Mouse (Mus musculus) heart, postnatal 25 days (tissue): ENCODE measurements around the gene Syn3. TPM values are rescaled to one million over a fixed set of nuclear protein-coding genes. Genes with fewer than 3 reads are reported as not detected.
"Not testable (repeated sequence)": the region's sequence is repeated elsewhere in the genome, so short reads cannot be mapped to it uniquely, and the experiment has no call there.

ENCODE experiments used
- DNase-seq: peaks from one replicate; pipeline ENCODE4 v3.0.0; 2022; ENCODE audit warnings: low spot score
- intact Hi-C: fragments of 180-260 bp; cut with DNase I; formaldehyde crosslinking; loops from one replicate; pipeline ENCODE4 v1.15.1; 2025
- total RNA-seq, 2 experiments: library from RNA; stranded (reverse); gene quantifications; 2 replicates each; pipeline ENCODE4 v1.2.3; 2021

The Syn3 gene
- under 1 TPM; 0.44 to 0.53 TPM for total RNA-seq

DNA sequence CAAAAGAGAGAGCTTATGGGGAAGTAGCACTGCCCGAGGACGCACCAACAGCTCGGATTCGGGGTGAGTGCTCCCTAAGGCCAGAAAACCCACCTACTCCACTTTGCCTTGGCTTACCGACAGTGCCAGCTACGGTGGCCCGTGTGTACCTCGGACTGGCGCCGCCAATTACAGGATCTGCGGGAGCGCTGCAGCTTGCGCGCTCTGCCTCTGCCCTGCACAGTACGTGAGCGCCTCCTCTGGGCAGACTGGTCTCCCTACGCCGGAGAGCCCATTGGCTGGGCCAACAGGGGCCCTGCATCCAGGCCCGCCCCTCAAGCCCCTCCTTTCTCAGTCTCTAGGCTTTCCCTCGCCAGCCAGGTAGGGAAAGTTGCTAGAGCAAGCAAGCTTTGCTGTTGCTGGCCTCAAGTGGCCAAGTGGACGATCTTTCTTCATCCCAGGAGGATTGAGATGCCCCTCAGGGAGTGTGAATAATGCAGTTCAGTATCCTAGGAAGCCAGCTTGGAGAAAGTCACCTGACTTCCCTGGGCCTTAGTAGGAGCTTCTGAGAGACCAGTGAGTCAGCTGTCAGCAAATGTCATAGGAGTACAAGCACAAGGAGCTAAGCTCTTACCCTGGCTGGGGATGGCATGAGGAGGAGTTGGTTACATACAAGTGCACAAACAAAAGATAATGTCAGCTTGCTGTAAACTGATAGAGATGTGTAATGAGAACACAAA is at the start of gene Syn3:
Syn3 (minus strand) TSS at position 224 of the 719 bp plus-strand sequence.
- DNase-seq: peak; percentile 61
- intact Hi-C loops: no loop called here

- intact Hi-C loops, DNase-seq: not testable (repeated sequence)
These were observed 27.7 kb upstream of the Syn3 start for GRCm38 (mm10) chr10:86526357-86526874.

- intact Hi-C loops: no loop called here
- no peak for DNase-seq
These were observed 15.1 kb upstream of the Syn3 start for GRCm38 (mm10) chr10:86513801-86514200.

- intact Hi-C loops: no loop called here
- no peak for DNase-seq
These were observed 12.2 kb upstream of the Syn3 start for GRCm38 (mm10) chr10:86510941-86511340.

DNA sequence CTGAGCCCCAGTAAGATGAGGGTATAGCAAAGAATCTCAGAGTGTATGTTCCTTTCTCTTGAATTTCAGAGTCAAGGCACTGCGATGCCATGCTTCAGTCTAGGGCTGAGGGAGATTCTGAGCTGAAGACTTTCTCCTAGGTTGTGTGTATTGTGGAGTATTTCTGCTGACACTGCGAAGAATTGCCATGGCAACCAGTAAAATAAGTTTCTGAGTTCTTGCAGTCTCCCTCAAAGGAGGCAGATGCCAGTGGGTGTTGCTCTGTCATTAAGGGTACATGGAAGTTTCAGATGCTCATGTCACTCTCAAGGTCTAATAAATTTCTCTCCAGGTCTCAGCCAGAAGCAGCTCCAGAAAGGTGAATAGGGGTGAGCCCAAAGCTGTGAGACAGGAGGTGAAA is 3.4 kb upstream of the Syn3 start:
- no peak for DNase-seq
- intact Hi-C loops: no loop called here

GRCm38 (mm10) chr10:86498051-86498672 is 534 bp downstream of the Syn3 start:
- DNase-seq: no peak
- intact Hi-C loops: no loop called here

DNA sequence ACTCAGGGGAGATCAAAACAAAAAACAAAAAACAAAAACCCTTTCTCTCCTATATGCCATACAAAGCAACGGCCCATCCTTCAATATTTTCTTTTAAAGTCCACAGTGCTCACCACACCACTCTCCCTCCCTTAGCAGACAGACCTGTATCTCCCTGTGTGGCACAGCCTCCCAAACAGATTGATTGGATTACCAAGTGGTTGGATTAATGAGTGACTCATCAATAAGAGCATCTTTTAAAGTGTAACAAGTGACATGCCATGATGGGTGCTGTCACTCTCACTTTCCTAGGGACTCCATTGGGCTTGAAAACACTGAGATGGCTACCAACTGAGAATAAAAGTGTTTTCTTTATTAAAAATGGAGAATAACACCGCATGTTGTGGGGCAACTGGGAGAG is 2.8 kb downstream of the Syn3 start:
- intact Hi-C loops: no loop called here
- no peak for DNase-seq

GRCm38 (mm10) chr10:86493140-86493539 is 5.6 kb downstream of the Syn3 start:
- DNase-seq: no peak
- intact Hi-C loops: no loop called here

DNA sequence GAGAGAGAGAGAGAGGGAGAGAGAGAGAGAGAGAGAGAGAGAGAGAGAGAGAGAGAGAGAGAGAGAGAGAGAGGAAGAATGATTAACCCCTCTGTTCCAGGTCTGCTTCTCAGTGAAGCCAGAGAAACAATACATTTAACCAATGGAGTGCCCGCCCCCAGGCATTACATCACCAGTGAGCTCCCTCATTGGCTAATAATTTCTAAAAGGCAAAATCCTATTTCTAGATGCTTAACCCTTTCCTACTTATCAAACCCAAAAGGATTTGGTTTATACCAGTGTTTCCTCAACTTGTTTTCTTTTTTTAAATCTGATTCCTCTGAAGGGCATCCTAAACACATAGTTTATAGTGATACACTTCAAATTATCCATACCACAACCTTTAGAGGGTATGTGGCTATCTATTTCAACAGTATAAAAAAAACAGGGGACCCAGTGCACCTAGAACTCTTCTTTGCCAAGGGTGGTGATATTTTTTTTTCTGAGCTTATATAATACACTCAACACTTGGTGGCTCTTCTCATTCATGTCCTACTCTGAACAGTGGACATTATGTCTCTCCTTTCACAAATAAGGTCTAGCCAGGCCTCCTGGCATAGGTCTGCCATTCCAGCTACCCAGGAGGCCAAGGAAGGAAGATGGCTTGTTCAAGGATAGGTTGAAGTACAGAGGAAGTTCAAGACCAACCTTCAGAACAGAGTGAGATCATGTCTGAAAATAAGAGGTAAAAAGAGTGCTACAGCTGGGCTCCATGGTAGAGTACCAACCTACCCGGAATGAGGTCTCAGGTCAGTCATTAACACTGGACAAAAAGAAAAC is 6.4 kb downstream of the Syn3 start:
- intact Hi-C loops: no loop called here

DNA sequence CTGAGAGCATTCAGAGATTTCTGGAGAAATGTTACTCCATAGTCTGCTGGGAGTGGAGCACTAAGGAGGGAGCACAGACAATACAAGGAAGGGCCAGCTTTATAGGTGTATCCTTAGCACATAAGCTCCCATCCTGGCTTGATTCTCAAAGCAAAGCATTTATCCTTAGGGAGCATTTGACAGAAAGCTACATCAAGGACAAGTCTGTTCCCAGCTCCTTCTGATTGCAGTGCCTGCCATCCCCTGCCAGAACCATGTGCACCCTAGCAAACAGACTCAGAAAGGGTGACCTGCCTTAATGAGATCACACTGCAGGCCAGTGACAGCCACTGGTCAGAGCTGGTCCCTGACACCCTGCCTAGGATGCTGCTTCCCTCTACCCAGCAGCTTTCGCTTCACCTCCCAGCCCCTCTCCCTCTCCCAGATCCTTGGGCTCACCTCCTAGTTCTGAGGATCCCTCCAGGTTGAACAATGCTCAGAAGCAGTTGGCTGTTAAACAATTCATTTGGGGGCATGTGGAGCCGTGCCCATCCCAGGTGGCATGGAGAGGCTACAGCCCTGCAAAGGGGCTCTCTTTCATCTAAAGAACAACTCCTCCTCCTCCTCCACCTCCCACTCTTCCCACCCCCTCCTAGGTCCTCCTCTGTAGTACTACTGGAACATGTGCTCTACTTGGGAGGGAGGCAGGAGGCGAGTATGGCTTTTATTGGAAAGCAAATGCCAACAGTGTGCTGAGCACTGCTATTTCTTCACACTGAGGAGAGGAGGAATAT is 7.2 kb downstream of the Syn3 start:
- intact Hi-C loops: no loop called here

More for the DNA sequence above, 6.4 kb downstream of the Syn3 start:
- DNase-seq: no peak

DNA sequence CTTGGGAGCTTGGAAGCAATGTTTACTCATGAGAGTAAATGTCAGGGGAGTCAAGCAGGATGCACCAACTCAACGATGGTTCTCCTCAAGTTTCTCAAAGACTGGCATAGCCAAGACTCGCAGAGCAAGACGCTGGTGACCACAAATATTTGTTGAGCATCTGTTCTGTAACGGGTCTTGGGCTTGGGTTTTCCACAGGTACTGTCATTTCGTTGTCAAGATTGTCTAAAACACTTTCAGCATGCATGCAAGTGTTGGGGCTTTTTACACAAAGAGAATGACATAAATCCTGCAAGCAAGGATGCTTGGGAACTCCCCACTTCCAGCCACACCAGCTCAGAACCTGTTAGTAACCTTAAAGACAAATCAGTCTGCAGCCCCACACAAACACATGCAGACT is 10.2 kb downstream of the Syn3 start:
- intact Hi-C loops: no loop called here
- no peak for DNase-seq

More for the DNA sequence above, 7.2 kb downstream of the Syn3 start:
- DNase-seq: no peak

DNA sequence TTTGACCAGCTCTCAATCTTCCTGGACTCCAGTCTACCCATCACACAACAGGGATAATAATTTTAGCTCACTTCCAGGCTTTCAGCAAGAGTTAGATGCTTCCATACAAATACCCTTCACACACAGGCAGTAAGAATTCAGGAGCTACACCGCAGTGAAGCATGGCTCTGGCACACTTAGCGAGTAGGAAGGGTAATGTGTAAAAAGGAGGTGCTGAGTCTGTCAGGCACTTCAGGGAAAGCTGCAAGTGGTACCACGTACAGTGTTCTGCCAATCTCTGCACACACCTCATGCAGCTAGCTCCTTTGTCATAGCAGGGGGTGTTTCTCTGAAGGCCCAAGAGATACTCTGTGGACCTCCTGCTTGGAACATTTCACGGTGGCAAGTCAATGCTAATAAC is 12.7 kb downstream of the Syn3 start:
- intact Hi-C loops: no loop called here
- no peak for DNase-seq

DNA sequence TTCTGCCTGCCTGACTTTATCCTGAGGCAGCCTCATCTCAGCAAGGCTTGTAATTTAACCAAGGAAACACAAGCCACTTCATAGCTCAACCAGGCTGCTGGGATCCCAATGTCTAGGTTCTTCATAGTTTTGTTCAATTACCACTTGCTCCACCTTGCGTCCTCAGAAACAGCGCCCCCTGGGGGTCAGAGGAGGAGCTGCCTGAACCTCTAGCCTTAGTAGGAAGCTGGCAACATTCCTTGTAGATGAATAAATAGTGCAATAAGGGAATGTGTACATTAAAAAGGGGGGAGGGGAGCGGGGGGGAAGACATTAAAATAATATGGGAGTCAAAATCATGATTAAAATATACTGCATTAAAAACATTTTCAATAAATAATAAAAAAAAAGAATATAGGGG is 14.7 kb downstream of the Syn3 start:
- intact Hi-C loops: no loop called here
- DNase-seq: no peak

- intact Hi-C loops: no loop called here
- DNase-seq: no peak
These were observed 16.2 kb downstream of the Syn3 start for GRCm38 (mm10) chr10:86482496-86482895.

DNA sequence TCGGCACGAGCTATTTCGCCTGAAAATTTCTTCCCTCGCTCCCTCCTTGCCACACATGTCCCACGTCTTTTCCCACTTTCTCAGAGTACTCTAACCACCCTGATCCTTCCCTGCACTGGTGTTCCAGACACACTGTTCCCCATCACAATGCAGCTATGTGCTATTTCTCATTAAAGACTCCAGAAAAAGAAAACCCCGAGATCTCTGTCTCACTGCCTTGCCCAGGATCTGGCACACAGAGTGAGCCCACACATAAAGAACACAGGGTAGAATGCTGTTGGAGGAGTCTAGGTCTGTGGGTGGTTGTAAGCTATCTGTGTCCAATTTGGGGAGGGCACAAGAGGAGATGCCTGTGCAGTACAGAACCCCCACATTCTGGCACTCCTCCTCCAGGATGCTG is 18.0 kb downstream of the Syn3 start:
- intact Hi-C loops: no loop called here
- no peak for DNase-seq

- intact Hi-C loops: no loop called here
These were observed 19.0 kb downstream of the Syn3 start for GRCm38 (mm10) chr10:86479718-86480121.

DNA sequence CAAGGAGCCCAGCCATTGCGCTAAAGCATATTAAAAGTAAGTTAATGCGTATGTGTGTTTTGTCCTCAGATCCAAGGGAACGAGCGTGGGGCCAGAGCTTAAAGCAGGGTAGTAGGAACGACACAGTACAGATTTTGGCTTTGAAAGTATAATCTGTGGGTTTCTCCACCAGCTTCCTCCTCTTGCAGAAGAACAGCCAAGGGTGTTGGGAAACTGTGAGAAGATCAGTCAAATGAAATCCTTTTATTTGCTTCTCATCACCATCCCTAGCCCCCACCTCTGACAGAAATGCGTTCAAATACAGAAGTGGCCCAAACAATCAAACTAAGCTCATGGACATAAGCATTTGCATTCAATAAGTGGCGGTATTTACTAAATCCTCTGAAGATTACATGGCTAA is 22.0 kb downstream of the Syn3 start:
- intact Hi-C loops: no loop called here
- no peak for DNase-seq

More at GRCm38 (mm10) chr10:86479718-86480121, 19.0 kb downstream of the Syn3 start:
- no peak for DNase-seq

DNA sequence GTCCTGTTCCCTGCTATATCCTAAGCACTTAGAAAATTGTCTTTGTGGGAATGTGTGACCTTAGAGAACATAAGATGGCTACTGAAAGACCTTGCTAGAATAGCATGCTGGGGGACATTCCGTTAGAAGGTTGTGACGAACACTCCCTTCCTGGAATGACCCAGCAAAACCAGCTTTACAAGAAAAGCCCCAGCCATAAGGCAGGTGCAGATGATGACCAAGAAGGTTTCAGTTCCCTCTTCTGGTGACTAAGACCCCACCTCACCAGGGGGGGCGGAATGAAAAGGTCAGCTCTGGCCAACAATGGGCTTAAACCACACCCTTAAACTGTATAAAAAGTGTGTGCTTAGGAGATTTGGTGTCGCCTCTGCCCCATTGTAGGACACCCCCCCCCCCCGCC is 23.4 kb downstream of the Syn3 start:
- DNase-seq: no peak
- intact Hi-C loops: no loop called here

DNA sequence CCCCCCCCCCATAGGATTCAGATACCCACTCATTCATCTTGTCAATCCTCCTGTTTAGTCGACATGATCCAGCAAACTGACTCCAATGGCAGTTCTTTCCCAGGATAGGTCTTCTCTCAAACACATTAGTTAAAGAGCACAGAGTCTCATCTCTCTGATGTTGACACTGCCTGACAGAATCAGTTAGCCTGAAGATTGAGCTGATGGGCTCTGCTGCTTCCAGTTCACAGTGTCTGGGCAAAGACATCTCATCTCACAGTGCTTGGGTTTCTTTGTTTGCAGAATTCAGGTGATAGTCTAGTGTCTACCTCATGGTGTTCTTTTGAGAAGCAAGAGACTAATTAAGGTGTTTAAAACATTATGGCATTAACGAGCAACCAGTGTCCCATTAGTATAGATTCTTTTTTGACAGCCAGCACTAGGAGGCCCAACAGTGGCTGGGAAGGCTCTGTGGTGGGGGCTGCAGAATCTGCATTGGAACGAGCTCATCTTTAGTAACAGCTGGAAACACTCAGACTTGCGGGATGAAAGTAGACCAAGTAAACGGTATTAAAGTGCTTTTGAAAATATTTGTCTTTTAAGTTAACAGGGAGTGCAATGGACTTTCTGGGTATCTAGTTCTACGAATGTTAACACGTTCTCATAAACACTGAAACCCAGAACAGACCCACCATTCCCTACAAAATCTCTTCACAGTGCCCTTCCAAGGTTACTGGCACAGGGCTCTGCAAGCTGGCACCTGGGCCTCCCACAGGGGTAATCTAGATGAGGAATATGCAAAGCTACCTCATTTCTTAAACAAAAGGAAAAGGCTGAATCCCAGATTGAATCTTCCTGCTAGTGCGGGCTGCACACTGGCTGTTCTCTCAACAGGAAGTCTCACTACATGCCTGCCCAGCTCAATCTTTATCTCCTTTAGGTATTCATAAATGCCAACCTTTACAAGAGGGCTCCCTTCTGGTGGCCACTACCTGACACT is 24.2 kb downstream of the Syn3 start:
- intact Hi-C loops: loop anchor here (5.0 kb wide), 1 partner anchor 258 kb away; no protein-coding TSS in a partner anchor
- DNase-seq: no peak
